Comparison of ENCODE assay signal across 12 mouse cellular contexts in genomic region chr8:78719279-78720040, GRCm38 (mm10).
DNase-seq lines count a peak whose midpoint lies in the region; ATAC-seq and TF ChIP-seq lines count a peak whose summit lies in the region.
"Had no signal": no experiment of that assay in that cellular context is flagged by ENCODE, and none has a peak within 500 bp of the region (broad histone marks: within the 10 kb centered on the region; RNA-seq: fewer than 3 reads in every experiment).

No protein-coding gene starts in this region.

- intact Hi-C loops in heart, postnatal 10 days (cut with DNase I) = no loop called here

- H3K4me3 ChIP-seq in heart, embryonic 11.5 days (ENCODE audit: low read depth, low read length) = no peak overlapping the region
- H3K4me3 ChIP-seq in liver, adult 2 months (ENCODE audit: insufficient read depth, low read depth, low read length) = no peak overlapping the region
- no peak overlapping the region for H3K4me3 ChIP-seq in CH12.LX (replicated peaks in 1 of 3; ENCODE audit: low read depth in 2 of 3, low read length in 2 of 3, poor library complexity in 1 of 3)
- no peak overlapping the region for H3K4me3 ChIP-seq in cortical plate, adult 2 months (ENCODE audit: insufficient read depth, low read length)

- no peaks in the 10 kb centered on the region for H3K27me3 ChIP-seq in heart, embryonic 11.5 days (ENCODE audit: control insufficient read depth, insufficient read depth, low read length)
- H3K27me3 ChIP-seq in liver, adult 2 months (ENCODE audit: control insufficient read depth, insufficient read depth, low read length) = no peaks in the 10 kb centered on the region
- H3K27me3 ChIP-seq in CH12.LX (replicated peaks) = no peaks in the 10 kb centered on the region

- in situ Hi-C loops in CH12.LX (cut with MboI; ENCODE audit: low pct_ligation_motif_present, low pct_unique_long_range_greater_than_20kb, low sequenced_read_pairs) = no loop called here

- no peak for TF ChIP-seq POLR2A in liver, adult 2 months (IDR thresholded peaks at IDR 0.05; ENCODE audit: extremely low read depth, insufficient read depth, low read length)
- TF ChIP-seq POLR2A in CH12.LX (IDR thresholded peaks at IDR 0.05; ENCODE audit: low read depth, low read length) = no peak
- TF ChIP-seq POLR2A in cortical plate, adult 2 months (IDR thresholded peaks at IDR 0.05; ENCODE audit: extremely low read depth, insufficient read depth, low read length) = no peak

- no peak for ATAC-seq in heart, embryonic 11.5 days (replicated peaks; ENCODE audit: insufficient number of reproducible peaks, low FRiP score, low TSS enrichment)
- ATAC-seq: forebrain, embryonic 14.5 days had no signal

- H3K36me3 ChIP-seq in heart, embryonic 11.5 days (ENCODE audit: control insufficient read depth, insufficient read depth, low read length) = no peaks in the 10 kb centered on the region
- H3K36me3 ChIP-seq in liver, adult 2 months (ENCODE audit: control insufficient read depth, insufficient read depth, low read length) = no peaks in the 10 kb centered on the region
- peaks cover 0 to 51% of the 10 kb centered on the region in 2 experiments for H3K36me3 ChIP-seq in CH12.LX (replicated peaks in 1 of 2; ENCODE audit: control insufficient read depth in 1 of 2, insufficient read depth in 1 of 2, low read length in 1 of 2)

- TF ChIP-seq RAD21 in CH12.LX (IDR thresholded peaks at IDR 0.05; ENCODE audit: low read depth, low read length) = no peak

- no peak overlapping the region for H3K9ac ChIP-seq in heart, embryonic 11.5 days (ENCODE audit: low read depth, low read length)
- H3K9ac ChIP-seq in liver, adult 2 months (ENCODE audit: low read depth, low read length) = no peak overlapping the region
- H3K9ac ChIP-seq in CH12.LX (ENCODE audit: insufficient read depth, low read depth) = no peak overlapping the region

- DNase-seq in heart, postnatal 10 days = no peak
- no peak for DNase-seq in liver, adult 2 months (ENCODE audit: extremely low read depth, low read depth, low spot score)
- no peak for DNase-seq in liver
- DNase-seq in CH12.LX (ENCODE audit: extremely low read depth) = no peak
- no peak for DNase-seq in thymus, postnatal 36 days
- no peak for DNase-seq in adipocyte (ENCODE audit: low spot score)
- DNase-seq: heart, adult 11 months; kidney, adult 11 months had no signal

- dilution Hi-C loops in CH12.LX (cut with MboI; ENCODE audit: extremely low pct_ligation_motif_present, extremely low pct_unique_long_range_greater_than_20kb, low sequenced_read_pairs) = no loop called here

- WGBS in heart, embryonic 11.5 days (ENCODE audit: insufficient replicate concordance) = 78% methylated on average over 10 of the region's 10 CpGs
- WGBS in liver, adult 2 months = 97% methylated on average over 10 of the region's 10 CpGs

- peak; percentile 47 for TF ChIP-seq CTCF in liver, adult 2 months (IDR thresholded peaks at IDR 0.05; ENCODE audit: low read depth, low read length)
- TF ChIP-seq CTCF in CH12.LX (conservative IDR thresholded peaks at IDR 0.05 in 1 of 2, IDR thresholded peaks at IDR 0.05 in 1 of 2; ENCODE audit: low read depth in 2 of 2, low read length in 2 of 2) = peak; percentile 11 to 26; a peak in 2 of 4 replicates
- 0 out of 2 replicates have a peak, but pooled peaks have one; percentile 3 for TF ChIP-seq CTCF in cortical plate, adult 2 months (IDR thresholded peaks at IDR 0.05; ENCODE audit: extremely low read depth, insufficient read depth, low read length)

- H3K27ac ChIP-seq in heart, embryonic 11.5 days (ENCODE audit: low read depth, low read length) = 0 out of 2 replicates have a peak overlapping the region, but pooled peaks have one; percentile 51
- no peak overlapping the region for H3K27ac ChIP-seq in liver, adult 2 months (replicated peaks; ENCODE audit: insufficient read depth, low read depth, low read length)
- H3K27ac ChIP-seq in CH12.LX (ENCODE audit: insufficient read depth, low read depth) = no peak overlapping the region
- H3K27ac ChIP-seq in cortical plate, adult 2 months (ENCODE audit: insufficient read depth, low read length) = no peak overlapping the region
- H3K27ac ChIP-seq: macrophage had no signal

- TF ChIP-seq EP300 in CH12.LX (IDR thresholded peaks at IDR 0.05; ENCODE audit: low read length) = no peak

- no peak overlapping the region for H3K4me2 ChIP-seq in heart, embryonic 11.5 days
- no peak overlapping the region for H3K4me2 ChIP-seq in CH12.LX (ENCODE audit: insufficient read depth, low read depth, poor library complexity, severe bottlenecking)

- peaks cover 24% of the 10 kb centered on the region for H3K4me1 ChIP-seq in heart, embryonic 11.5 days (ENCODE audit: control insufficient read depth, insufficient read depth, low read length)
- no peaks in the 10 kb centered on the region for H3K4me1 ChIP-seq in liver, adult 2 months (ENCODE audit: control insufficient read depth, insufficient read depth, low read length)
- peaks cover 7 to 25% of the 10 kb centered on the region in 2 experiments for H3K4me1 ChIP-seq in CH12.LX (ENCODE audit: control insufficient read depth in 1 of 2, insufficient read depth in 2 of 2)
- peaks cover 4% of the 10 kb centered on the region for H3K4me1 ChIP-seq in cortical plate, adult 2 months (ENCODE audit: control insufficient read depth, insufficient read depth, low read length)

- H3K79me2 ChIP-seq in liver, adult 2 months (ENCODE audit: control insufficient read depth, insufficient read depth, low read length) = no peaks in the 10 kb centered on the region
- H3K79me2 ChIP-seq in CH12.LX (replicated peaks; ENCODE audit: control insufficient read depth, extremely low read depth, insufficient read depth, poor library complexity, severe bottlenecking) = no peaks in the 10 kb centered on the region

- H3K9me3 ChIP-seq in heart, embryonic 11.5 days (replicated peaks; ENCODE audit: control insufficient read depth, low read length) = peaks cover 3% of the 10 kb centered on the region; the same call in 1 of the 2 replicates
- H3K9me3 ChIP-seq in CH12.LX (replicated peaks; ENCODE audit: low read length) = peaks cover 5% of the 10 kb centered on the region

TF ChIP-seq in CH12.LX, 34 proteins besides CTCF, POLR2A, EP300 and RAD21:
- TF ChIP-seq E2F4 (IDR thresholded peaks at IDR 0.05; ENCODE audit: insufficient replicate concordance, low read depth, low read length) = no peak
- TF ChIP-seq ELF1 (IDR thresholded peaks at IDR 0.05; ENCODE audit: low read depth, low read length) = no peak
